Mouse (Mus musculus) midbrain, embryonic 13.5 days (tissue): ENCODE results near the gene Tex26. TPM values are rescaled to one million over a fixed set of nuclear protein-coding genes. Genes with fewer than 3 reads are reported as not detected.
A peak's percentile ranks its signal among the peaks of the same experiment; 100 is the strongest.

Experiments
- ATAC-seq: fragments of 200-750 bp; cut with Nextera tagmentation; 2 replicates; pipeline ENCODE4 v1.8.0; 2017; ENCODE audit warnings: mild to moderate bottlenecking, moderate TSS enrichment, moderate library complexity
- H3K27ac ChIP-seq: fragments of 300-500 bp; sonication (generic); 2 replicates; pipeline ENCODE4 v1.5.1; 2015; ENCODE audit warnings: inconsistent platforms, mild to moderate bottlenecking, moderate library complexity
- H3K27me3 ChIP-seq: fragments of 300-500 bp; sonication (generic); 2 replicates; pipeline ENCODE4 v1.6.1; 2015; ENCODE audit warnings: mild to moderate bottlenecking, inconsistent platforms
- H3K36me3 ChIP-seq: fragments of 300-500 bp; sonication (generic); 2 replicates; pipeline ENCODE4 v1.6.1; 2015; ENCODE audit warnings: mild to moderate bottlenecking, inconsistent platforms
- H3K4me1 ChIP-seq: fragments of 300-500 bp; sonication (generic); replicated peaks from 2 replicates; pipeline ENCODE4 v1.6.1; 2015; ENCODE audit warnings: inconsistent platforms
- H3K4me2 ChIP-seq: fragments of 300-500 bp; sonication (generic); replicated peaks from 2 replicates; pipeline ENCODE4 v1.6.1; 2015; ENCODE audit warnings: moderate library complexity, mild to moderate bottlenecking, inconsistent platforms
- H3K4me3 ChIP-seq: fragments of 300-500 bp; sonication (generic); replicated peaks from 2 replicates; pipeline ENCODE4 v1.5.1; 2015; ENCODE audit warnings: mild to moderate bottlenecking, inconsistent platforms
- H3K9ac ChIP-seq: fragments of 300-500 bp; sonication (generic); replicated peaks from 2 replicates; pipeline ENCODE4 v1.6.1; 2015; ENCODE audit warnings: mild to moderate bottlenecking, inconsistent platforms
- H3K9me3 ChIP-seq: fragments of 300-500 bp; sonication (generic); 2 replicates; pipeline ENCODE4 v1.6.1; 2016; ENCODE audit warnings: mild to moderate bottlenecking, inconsistent platforms
- WGBS: fragments of 180-500 bp; shearing (Covaris S2); methylation state at CpG from one replicate; pipeline ENCODE4 v1.1.7; 2015; 5-methylcytosine and 5-hydroxymethylcytosine counted together
- polyA plus RNA-seq: library from polyadenylated mRNA; unstranded; fragments of >200 nt; fragmentation: Nextera tagmentation; extraction: Ambion mirVana; gene quantifications from 2 replicates; pipeline ENCODE4 v1.2.1, GENCODE M21; 2015

Gene Tex26
- polyA plus RNA-seq, 1 experiment from 2014 or later: 2.3 TPM

DNA sequence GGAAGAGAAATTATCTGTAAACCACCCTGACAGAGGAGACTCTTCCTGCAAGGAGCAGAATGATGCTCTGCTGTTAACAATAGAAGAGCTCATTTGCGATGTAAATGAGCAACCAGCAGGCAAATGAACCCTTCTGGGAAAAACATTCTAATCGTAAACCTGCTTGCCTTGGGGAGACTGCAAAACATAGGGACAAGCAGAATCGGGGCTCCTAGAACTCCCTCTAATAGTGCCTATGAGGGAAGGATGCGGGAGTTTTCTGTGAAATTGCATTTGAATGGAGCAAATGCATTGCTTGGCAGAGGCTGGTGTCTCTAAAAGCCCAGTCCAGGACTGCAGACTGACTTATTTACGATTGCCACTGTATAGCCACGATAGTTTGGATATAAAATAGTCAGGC is 56.2 kb downstream of the Tex26 start:
- Histone ChIP-seq H3K4me2 (peak overlapping the region; percentile 9; the same call in 1 of the 2 replicates), H3K36me3 (no peaks in the 10 kb centered on the region), H3K4me3 (no peak overlapping the region), H3K27ac (peak overlapping the region; percentile 90), H3K4me1 (peaks cover 34% of the 10 kb centered on the region), H3K27me3 (peaks cover 3% of the 10 kb centered on the region; the same call in 1 of the 2 replicates), H3K9ac (no peak overlapping the region; the same call in 1 of the 2 replicates), H3K9me3 (no peaks in the 10 kb centered on the region)
- 26% methylated on average over 6 of the region's 6 CpGs for WGBS
- ATAC-seq: peak; percentile 53; the same call in 1 of the 2 replicates

DNA sequence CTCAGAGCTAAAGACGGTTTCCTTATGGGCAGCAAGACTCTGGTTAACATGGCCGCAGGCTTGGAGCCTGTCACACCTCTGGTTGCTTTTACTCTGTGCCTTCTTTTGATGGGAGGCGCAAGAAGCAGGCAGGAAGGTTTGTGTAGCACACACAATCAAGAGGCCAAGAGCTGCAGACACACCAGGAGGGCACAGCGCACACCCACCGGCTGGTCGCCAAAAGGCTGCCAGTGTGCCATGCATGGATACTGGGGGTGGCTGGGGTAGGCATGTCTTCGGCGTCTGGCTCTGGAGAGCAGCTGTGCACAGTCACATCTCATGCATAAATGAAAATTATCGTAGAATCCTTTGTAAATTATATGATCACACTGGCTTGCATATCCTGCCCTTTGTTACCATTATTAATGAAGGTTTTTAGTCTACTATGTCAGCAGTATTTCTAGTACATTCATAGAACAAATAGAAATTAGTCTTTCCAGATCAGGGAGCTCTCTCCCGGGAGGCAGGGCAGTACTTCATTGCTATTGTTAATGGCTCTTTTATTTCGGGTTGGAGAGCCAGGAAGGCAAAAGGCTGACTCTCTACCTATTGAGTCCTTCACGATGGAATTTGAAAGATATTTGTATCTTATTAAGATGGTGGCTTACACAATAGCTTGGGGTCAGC is 57.1 kb downstream of the Tex26 start:
- peak; percentile 84 for ATAC-seq
- Histone ChIP-seq H3K9ac (no peak overlapping the region), H3K9me3 (no peaks in the 10 kb centered on the region), H3K4me3 (no peak overlapping the region), H3K27me3 (peaks cover 3% of the 10 kb centered on the region; the same call in 1 of the 2 replicates), H3K27ac (peak overlapping the region; percentile 90), H3K4me2 (no peak overlapping the region), H3K36me3 (no peaks in the 10 kb centered on the region), H3K4me1 (peaks cover 32% of the 10 kb centered on the region)
- WGBS: 30% methylated on average over 12 of the region's 12 CpGs

GRCm38 (mm10) chr5:149499936-149500335 is 60.5 kb downstream of the Tex26 start:
- H3K9ac ChIP-seq: no peak overlapping the region
- no peak overlapping the region for H3K4me3 ChIP-seq
- no peak for ATAC-seq
- H3K4me2 ChIP-seq: no peak overlapping the region
- no peaks in the 10 kb centered on the region for H3K36me3 ChIP-seq
- no peaks in the 10 kb centered on the region for H3K9me3 ChIP-seq
- H3K27me3 ChIP-seq: no peaks in the 10 kb centered on the region
- no peak overlapping the region for H3K27ac ChIP-seq
- 43% methylated on average over 4 of the region's 4 CpGs for WGBS
- peaks cover 44% of the 10 kb centered on the region for H3K4me1 ChIP-seq

GRCm38 (mm10) chr5:149503423-149504175 is 64.1 kb downstream of the Tex26 start:
- 63% methylated on average over 23 of the region's 23 CpGs for WGBS
- Histone ChIP-seq H3K9ac (0 out of 2 replicates have a peak overlapping the region, but pooled peaks have one; percentile 25), H3K27me3 (no peaks in the 10 kb centered on the region), H3K4me1 (peaks cover 16% of the 10 kb centered on the region; the same call in 1 of the 2 replicates), H3K36me3 (no peaks in the 10 kb centered on the region), H3K4me2 (0 out of 2 replicates have a peak overlapping the region, but pooled peaks have one; percentile 13), H3K9me3 (no peaks in the 10 kb centered on the region), H3K27ac (peak overlapping the region; percentile 57), H3K4me3 (no peak overlapping the region)
- no peak for ATAC-seq

DNA sequence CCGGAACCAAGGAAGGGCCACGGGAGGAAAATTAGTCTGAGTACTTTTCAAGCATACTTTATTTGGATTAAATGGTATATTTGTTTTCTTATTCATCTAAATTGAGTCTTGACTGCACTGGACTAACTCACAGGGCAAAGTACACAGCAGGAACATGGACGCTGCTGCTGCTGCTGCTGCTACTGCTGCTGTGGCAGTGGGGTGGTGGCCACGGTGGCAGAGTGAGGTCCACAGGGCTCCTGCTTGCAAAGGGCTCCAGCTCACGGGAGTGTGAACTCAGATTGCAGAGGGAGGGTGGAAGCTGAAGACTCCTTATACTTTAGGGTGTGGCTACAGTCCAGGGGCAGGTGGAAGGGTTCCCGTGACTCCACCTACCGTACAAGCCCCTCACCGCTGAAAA is 65.5 kb downstream of the Tex26 start:
- Histone ChIP-seq H3K4me1 (peaks cover 18% of the 10 kb centered on the region; the same call in 1 of the 2 replicates), H3K36me3 (no peaks in the 10 kb centered on the region), H3K27me3 (no peaks in the 10 kb centered on the region), H3K9me3 (no peaks in the 10 kb centered on the region), H3K4me2 (no peak overlapping the region), H3K27ac (no peak overlapping the region), H3K9ac (no peak overlapping the region), H3K4me3 (no peak overlapping the region)
- no peak for ATAC-seq
- 84% methylated on average over 8 of the region's 8 CpGs for WGBS

GRCm38 (mm10) chr5:149506033-149506432 is 66.6 kb downstream of the Tex26 start:
- H3K27ac ChIP-seq: no peak overlapping the region
- WGBS: 97% methylated on average over 2 of the region's 2 CpGs
- H3K4me3 ChIP-seq: no peak overlapping the region
- no peak overlapping the region for H3K9ac ChIP-seq
- H3K4me1 ChIP-seq: peaks cover 18% of the 10 kb centered on the region; the same call in 1 of the 2 replicates
- no peak overlapping the region for H3K4me2 ChIP-seq
- H3K27me3 ChIP-seq: no peaks in the 10 kb centered on the region
- no peaks in the 10 kb centered on the region for H3K9me3 ChIP-seq
- no peaks in the 10 kb centered on the region for H3K36me3 ChIP-seq
- ATAC-seq: no peak

GRCm38 (mm10) chr5:149508094-149509029 is 68.9 kb downstream of the Tex26 start:
- Histone ChIP-seq H3K4me1 (peaks cover 19% of the 10 kb centered on the region), H3K9me3 (no peaks in the 10 kb centered on the region), H3K27ac (no peak overlapping the region), H3K4me3 (no peak overlapping the region), H3K27me3 (0 out of 2 replicates have a peak, but pooled peaks cover 3% of the 10 kb centered on the region), H3K36me3 (no peaks in the 10 kb centered on the region), H3K9ac (no peak overlapping the region), H3K4me2 (no peak overlapping the region)
- no peak for ATAC-seq
- whole genome bisulfite sequencing: 86% methylated on average over 20 of the region's 20 CpGs

DNA sequence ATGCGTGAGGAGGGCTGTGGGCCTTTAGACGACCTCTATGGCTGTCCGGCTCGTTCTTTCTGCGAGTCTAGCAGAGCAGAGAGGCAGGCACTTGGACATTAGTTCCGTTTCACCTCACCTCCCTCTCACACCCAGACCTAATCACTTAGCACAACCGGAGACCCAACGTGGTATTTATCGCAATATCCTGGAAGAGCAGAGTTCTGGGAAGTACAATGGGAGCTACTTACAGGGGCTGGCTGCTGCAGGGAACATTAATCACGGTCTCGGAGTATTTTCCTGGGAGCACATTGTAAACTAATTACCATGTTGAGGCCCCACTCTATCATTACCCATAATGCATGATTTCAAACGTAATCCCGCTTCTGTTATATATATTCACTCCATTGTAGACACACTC is 70.9 kb downstream of the Tex26 start:
- 0 out of 2 replicates have a peak, but pooled peaks cover 3% of the 10 kb centered on the region for H3K27me3 ChIP-seq
- H3K9me3 ChIP-seq: no peaks in the 10 kb centered on the region
- peaks cover 27% of the 10 kb centered on the region for H3K4me1 ChIP-seq
- no peaks in the 10 kb centered on the region for H3K36me3 ChIP-seq
- H3K4me2 ChIP-seq: no peak overlapping the region
- H3K27ac ChIP-seq: no peak overlapping the region
- no peak overlapping the region for H3K4me3 ChIP-seq
- no peak overlapping the region for H3K9ac ChIP-seq
- WGBS: 73% methylated on average over 13 of the region's 13 CpGs
- ATAC-seq: no peak

DNA sequence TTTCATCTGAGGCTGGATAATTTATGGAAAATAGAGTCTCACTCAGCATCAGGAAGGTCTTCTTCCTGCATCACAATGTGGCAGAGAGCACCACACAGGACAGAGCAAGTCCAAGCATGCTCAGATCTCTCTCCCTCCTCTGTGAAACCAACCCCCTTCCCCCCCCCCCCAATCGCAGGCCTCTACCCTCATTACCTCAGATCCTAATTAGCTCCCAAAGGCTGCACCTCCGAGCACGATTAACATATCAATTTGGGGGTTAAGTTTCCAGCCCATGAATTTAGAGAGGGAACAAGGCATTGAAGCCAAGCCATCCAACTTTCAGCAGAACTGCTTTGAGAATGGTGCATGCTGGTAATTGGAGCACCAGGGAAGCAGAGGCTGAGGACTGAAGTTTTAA is 73.2 kb downstream of the Tex26 start:
- H3K36me3 ChIP-seq: no peaks in the 10 kb centered on the region
- H3K9me3 ChIP-seq: no peaks in the 10 kb centered on the region
- H3K4me3 ChIP-seq: no peak overlapping the region
- H3K4me2 ChIP-seq: no peak overlapping the region
- ATAC-seq: no peak
- whole genome bisulfite sequencing: 16% methylated on average over 3 of the region's 3 CpGs
- peaks cover 30% of the 10 kb centered on the region for H3K4me1 ChIP-seq
- peaks cover 8% of the 10 kb centered on the region; the same call in 1 of the 2 replicates for H3K27me3 ChIP-seq
- H3K27ac ChIP-seq: no peak overlapping the region
- H3K9ac ChIP-seq: no peak overlapping the region

DNA sequence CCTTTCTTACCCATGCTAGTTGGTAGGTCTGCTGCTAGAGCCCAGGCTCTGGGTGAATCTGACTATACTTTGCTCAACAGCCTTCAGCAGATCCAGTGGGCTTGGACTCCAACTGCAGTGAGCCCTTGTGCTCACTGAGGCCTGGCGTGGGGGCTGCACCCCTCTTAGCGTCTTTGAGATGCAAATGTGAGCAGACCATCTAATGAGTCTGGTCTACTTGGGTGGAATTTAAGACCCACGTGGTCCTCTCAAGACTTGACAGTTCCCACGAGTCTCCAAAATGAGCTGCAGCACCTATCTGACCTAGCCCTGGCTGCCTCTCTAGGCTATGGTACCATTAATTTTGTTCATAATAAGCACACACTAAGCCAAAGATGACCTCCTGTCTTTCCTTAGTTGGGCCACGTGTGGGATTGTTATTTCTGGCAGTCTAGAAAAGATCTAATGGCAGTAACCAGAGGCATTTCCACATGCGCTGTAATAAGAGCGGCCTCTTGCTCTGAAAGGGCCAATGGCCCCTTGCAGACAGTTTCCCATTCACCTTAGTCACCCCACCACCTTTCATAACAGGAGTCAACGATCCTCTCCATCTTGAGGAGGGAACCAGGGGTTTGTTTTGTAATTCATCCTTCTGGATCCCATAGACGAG is 74.1 kb downstream of the Tex26 start:
- no peak overlapping the region for H3K4me3 ChIP-seq
- no peak overlapping the region; the same call in 1 of the 2 replicates for H3K9ac ChIP-seq
- H3K27me3 ChIP-seq: peaks cover 8% of the 10 kb centered on the region; the same call in 1 of the 2 replicates
- no peaks in the 10 kb centered on the region for H3K9me3 ChIP-seq
- WGBS: 23% methylated on average over 9 of the region's 9 CpGs
- peak; percentile 19; the same call in 1 of the 2 replicates for ATAC-seq
- peaks cover 30% of the 10 kb centered on the region for H3K4me1 ChIP-seq
- H3K27ac ChIP-seq: peak overlapping the region; percentile 79
- H3K4me2 ChIP-seq: peak overlapping the region; percentile 30
- no peaks in the 10 kb centered on the region for H3K36me3 ChIP-seq

GRCm38 (mm10) chr5:149514087-149514671 is 74.7 kb downstream of the Tex26 start:
- 12% methylated on average over 14 of the region's 14 CpGs for WGBS
- no peaks in the 10 kb centered on the region for H3K36me3 ChIP-seq
- H3K4me1 ChIP-seq: peaks cover 30% of the 10 kb centered on the region
- no peak overlapping the region; the same call in 1 of the 2 replicates for H3K9ac ChIP-seq
- H3K4me3 ChIP-seq: no peak overlapping the region
- peak overlapping the region; percentile 79 for H3K27ac ChIP-seq
- peaks cover 8% of the 10 kb centered on the region; the same call in 1 of the 2 replicates for H3K27me3 ChIP-seq
- peak overlapping the region; percentile 30 for H3K4me2 ChIP-seq
- ATAC-seq: peak; percentile 79
- no peaks in the 10 kb centered on the region for H3K9me3 ChIP-seq
